Mouse (Mus musculus): ENCODE results near the gene Cox4i1.

The Cox4i1 gene

GRCm38 (mm10) chr8:120693861-120694493 lies 26.0 kb downstream of the Cox4i1 start:
- DNase-seq (ENCODE audit: low read depth, low spot score): no peak

DNA sequence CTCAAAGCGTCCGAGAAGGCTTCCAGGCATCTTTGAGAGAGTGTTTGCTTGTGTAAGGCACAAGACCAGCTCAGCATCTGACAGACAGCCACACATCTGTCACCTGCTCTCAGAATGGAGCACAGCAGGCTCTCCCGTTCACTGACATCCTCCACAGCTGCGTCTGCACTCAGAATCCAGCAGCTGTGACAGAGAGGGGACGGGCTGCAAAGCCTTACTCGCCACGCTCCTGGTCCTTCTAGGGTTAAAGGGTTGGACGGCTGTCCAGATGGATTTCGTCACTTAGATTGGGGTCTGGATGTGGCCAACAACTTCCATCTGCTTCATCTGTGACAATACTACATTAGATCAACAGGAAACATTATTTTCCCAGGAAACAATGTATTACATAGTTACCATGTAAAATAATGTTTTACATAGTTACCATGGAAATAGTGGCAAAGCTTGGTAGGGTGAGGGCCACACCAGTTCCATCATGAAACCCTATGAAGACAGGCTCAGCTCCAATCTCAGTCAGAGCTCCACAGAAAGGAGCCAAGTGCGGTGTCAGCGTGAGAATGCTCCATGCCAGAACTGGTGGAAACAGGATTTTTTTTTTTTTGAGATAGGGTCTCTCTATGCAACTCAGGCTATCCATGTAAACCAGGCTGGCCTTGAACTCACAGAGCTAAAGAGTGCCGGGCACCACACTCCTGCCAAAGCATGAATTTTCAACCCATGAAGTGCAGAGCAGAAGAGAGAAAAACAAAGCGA lies 28.6 kb downstream of the Cox4i1 start:
- no peak for DNase-seq (ENCODE audit: low read depth, low spot score)

DNA sequence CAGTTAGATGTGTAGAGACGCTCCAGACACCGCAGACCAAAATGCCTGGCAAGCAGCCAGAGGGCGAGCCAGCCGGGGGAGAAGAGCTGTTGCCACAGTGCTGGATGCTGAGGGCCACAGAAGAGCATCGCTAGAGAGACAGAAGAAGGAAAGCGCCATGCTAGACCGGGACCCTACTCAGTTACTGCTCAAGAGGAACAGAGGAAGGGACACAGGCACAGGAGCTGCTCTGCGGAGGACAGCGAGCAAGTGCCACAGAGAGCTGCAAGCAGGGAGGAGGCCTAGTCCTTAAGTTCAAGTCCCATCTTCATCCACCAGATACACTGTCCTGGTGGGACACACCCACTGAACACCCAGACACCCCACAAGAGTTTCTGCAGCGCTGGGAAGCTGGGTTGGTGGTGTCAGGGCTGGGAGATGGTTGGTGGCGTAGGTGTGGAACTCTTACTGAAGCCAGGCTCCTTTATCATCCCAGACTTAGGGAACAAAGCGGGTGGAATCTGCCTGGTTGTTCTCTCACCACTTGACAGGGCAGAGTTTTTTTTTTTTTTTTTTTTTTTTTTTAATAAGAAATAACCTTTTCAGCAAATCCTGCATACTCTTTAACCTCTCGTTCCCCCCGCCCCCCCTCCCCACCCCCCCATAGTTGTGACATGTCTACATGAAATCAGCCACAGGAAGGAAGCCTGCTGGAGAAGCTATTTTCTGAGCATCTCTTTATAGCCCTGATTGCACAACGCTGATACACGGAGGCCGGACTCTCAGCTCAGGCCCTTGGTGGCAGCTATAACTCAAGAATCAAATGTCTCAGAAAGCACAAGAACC lies 29.3 kb downstream of the Cox4i1 start:
- DNase-seq (ENCODE audit: low read depth, low spot score): no peak

GRCm38 (mm10) chr8:120697979-120698272 lies 29.9 kb downstream of the Cox4i1 start:
- DNase-seq (ENCODE audit: low read depth, low spot score): no peak

- DNase-seq (ENCODE audit: low read depth, low spot score): no peak
Observed at GRCm38 (mm10) chr8:120698426-120698825, 30.4 kb downstream of the Cox4i1 start.

DNA sequence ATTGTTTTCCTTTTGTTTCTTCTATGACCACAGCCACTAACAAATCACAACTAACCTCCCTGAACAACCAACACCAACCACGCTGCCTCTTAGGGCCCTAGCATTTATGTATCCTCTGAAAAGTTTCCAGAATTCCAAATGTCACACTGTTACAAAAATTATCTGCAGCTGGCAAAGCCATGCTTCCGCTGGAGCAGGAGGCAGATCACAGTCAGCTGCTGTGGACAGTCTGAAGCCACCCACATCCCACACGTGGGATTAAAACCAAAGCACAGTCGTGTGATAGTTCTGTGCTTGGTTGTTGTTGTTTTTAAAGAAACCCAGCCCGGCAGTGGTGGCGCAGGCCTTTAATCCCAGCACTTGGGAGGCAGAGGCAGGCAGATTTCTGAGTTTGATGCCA lies 31.1 kb downstream of the Cox4i1 start:
- DNase-seq (ENCODE audit: low read depth, low spot score): no peak

DNA sequence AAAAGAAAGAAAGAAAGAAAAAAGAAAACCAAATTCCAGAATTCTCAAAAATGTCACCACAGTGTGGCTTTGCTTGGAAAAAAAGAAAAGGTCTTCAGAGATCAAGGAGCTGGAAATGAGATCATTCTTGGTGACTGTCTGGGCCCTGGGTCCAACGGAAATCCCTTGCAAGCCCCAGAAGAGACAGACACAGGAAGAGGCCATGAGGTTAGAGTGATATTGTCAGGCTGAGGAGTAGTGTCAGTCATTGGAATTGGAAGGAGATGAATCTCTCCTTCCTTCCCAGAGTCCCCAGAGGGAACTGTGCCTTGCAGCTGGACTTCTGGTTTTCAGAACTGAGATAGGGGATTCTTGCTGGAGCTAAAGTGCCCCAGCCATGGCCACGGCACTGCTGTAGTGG lies 31.5 kb downstream of the Cox4i1 start:
- DNase-seq (ENCODE audit: low read depth, low spot score): no peak

DNA sequence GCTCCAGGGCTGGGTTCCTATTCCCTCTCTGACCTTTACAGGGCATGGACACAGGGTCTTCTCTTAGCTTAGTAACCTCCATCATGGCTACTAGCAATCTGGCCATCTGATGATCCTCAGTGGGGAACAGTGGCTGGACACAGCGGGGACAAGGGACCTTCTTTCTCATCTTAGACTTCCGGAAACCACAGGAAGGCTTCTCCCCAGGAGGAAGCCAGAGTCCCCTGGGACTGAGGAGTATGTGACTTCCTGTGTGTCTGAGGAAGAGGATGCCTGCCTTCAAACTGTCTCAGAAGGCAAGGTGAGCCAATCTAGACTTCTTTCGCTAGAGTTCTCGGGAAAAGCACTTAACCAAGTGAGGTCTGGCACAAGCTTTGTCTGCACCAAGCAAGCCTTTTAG lies 32.0 kb downstream of the Cox4i1 start:
- no peak for DNase-seq (ENCODE audit: low read depth, low spot score)

GRCm38 (mm10) chr8:120701758-120702465 lies 33.9 kb downstream of the Cox4i1 start:
- no peak for DNase-seq (ENCODE audit: low read depth, low spot score)

DNA sequence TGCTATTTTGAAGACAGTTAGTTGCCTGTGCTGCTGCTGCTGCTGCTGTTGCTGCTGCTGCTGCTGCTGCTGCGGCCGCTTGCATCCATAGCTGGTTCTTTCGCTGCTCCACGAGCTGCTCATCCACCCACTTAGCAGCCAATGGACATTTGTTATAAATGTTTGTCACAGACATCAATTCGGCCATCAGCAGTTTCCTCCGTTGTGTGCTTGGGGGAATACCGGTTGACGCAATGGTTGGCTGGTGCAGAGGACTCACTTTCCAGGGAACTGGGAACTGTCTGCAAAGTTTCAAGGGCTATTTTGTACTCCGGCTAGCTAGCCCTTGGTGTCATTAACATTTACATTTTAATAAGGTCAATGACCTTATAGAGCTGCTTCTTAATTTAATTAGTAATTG lies 36.2 kb downstream of the Cox4i1 start:
- DNase-seq (ENCODE audit: low read depth, low spot score): no peak

DNA sequence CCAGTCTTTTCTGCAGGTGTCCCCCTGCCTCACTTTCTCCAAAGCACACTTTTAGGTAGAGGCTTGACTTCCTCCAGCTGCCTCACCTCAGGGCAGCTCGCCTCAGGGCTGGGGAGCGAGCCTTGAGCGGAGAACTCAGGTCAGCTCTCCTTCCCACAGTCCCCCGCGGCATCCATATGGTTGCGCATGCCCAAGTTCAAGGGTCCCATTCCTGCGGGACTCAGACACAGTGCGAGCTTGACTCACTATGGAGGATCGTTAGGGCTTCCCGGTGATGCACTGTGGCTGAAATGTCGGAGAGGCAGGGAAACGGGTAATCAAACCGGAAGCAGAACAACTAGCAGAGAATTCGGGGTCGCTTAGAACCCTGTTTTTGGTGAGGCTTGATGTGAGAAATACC lies 37.1 kb downstream of the Cox4i1 start:
- no peak for DNase-seq (ENCODE audit: low read depth, low spot score)

- DNase-seq (ENCODE audit: low read depth, low spot score): no peak
Observed at GRCm38 (mm10) chr8:120706193-120706592, 38.2 kb downstream of the Cox4i1 start.

DNA sequence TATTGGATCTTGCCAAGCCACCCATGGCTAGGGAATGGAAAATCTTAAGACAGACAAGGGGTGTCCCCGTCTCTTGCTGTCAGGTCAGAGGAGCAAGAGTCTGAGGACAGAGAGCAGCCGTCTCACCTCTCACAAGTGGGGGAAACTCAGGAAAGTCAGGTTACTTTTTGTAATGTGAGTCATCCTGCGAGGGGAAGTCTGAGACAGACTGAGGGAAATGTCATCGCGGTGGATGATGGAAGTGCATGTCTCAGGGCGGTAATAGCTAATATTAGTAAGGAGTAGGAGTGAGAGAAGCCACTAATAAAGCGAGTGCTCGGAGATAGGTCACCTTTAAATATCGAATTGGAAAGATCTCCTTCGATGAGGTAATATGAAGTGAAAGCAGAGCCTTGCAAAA lies 41.2 kb downstream of the Cox4i1 start:
- DNase-seq (ENCODE audit: low read depth, low spot score): no peak

DNA sequence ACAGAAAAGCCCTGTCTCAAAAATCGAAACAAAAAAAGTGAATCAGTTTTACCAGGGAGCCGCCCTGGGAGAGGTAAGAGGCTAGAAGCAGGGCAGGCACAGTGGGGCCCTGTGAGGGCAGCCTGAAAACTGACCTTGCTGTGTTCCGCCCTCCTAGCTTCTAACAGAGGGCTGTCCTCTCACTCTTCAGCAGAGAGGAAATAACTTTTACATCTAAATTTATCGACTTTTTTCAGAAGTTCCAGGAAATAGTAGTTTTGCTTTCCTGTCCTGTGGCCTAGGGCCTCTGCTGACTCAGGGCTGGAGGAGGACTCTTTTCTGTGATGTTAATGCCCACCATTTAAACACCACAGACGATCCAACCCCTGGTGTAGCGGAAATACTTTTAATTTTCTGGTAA lies 47.2 kb downstream of the Cox4i1 start:
- no peak for DNase-seq (ENCODE audit: low read depth, low spot score)

DNA sequence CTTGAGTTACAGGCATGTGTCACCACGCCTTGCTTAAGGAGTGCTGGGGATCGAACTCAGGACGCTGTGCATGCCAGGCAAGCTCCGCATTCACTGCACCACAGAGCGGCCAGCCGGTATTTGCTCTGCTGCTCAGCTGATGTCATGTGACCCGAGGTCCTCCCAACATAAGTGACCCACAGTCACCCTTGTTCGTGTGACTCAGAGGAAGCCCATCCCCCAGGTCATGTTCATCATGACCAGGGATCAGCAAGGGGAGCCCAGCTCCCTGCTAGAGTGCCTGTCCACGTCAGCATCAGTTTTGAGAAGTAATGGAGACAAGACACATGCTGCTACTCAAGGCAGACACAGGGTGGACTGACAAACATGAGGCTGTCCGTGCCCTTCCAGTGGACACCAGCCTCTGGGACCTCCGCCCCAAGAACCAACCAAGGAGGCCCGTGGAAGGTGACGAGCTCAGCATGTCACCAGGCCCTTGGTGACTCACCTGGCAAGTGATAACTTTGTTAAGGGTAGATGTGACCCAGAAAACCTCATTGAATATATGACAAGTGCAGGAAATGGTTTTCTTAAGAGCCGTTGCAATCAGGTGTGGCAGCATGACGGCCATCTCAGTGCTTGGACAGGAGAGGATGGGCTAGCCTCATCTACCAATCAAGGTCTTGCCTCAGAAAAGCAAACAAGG lies 48.1 kb downstream of the Cox4i1 start:
- no peak for DNase-seq (ENCODE audit: low read depth, low spot score)

DNA sequence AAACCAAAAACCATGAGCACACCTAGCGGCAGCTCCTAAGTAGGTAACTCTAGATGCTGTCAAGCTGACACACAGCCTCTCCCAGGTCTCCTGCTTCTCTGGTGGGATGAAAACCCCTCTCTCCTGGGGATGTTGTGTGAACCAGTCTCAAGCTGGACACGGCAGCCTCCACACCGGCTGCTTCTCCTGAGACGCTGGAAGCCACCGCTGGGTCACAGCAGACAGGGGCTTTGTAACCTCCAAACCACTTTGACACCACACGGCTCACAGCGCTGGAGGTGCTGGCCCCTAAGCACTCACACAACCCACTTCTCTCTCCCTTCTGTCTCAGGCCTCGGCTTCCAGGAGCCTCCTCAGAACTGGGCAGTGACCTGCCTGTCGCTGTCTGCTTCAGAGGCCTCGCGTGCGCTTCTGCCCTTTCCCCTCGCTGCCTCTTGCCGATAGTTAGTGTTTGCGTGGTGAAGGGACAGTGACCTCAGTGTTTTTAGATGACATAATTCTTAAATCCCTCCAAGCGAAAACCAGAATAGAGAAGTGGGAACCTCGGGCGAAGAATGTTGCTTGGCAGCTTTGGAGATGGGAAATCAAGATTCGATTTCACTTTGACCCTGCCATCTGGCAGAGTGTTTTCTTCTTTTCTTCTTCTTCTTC lies 51.7 kb downstream of the Cox4i1 start:
- no peak for DNase-seq (ENCODE audit: low read depth, low spot score)

DNA sequence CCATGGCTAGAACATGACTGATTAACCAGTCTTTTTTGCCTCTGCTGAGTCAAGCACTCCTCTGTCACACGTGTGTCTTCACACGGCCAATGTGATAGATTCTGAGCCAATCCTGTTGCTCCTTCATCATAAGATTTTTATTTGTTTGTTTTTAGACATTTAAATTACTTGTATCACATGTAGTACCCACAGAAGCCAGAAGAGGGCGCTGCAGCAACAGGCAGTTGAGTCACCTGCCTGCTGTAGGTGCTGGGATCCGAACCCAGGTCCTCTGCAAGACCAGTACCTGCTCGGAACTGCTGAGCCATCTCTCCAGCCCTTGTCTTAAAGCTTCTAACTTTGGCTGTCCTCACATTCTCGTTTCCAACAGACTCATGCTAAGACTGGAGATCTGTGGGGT lies 55.0 kb downstream of the Cox4i1 start:
- no peak for DNase-seq (ENCODE audit: low read depth, low spot score)
